Mouse (Mus musculus): Measurements from ENCODE around the gene Raver1. TPM values are rescaled to one million over a fixed set of nuclear protein-coding genes. Genes with fewer than 3 reads are reported as not detected.

Raver1 gene
- total RNA-seq, 2 experiments from 2014 or later: 19.6 to 59.8 TPM

DNA sequence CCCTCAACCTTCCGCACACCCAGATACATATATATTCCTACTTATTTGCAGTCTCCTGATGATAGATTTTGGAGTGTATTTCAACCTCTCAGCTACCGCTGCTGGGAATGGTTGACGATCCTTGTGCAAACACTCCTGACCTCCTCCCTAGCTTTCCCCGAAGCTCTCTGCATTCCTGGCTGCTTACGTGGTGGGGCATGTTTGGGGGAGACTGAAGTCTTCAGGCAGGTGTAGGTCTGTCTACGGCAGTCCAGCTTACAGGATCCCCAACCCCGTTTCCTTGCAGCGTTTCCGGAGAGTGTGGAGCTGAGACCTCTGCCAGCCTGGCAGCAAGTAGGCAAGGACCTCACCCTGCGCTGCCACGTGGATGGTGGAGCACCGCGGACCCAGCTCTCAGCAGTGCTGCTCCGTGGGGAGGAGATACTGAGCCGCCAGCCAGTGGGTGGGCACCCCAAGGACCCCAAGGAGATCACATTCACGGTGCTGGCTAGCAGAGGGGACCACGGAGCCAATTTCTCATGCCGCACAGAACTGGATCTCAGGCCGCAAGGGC is 66.5 kb downstream of the Raver1 start:
- no peak for ATAC-seq (replicated peaks; ENCODE audit: poor library complexity, severe bottlenecking)

Other genes starting within 250 kb of the Raver1 start
- gene A230050P20Rik, start 223.4 kb downstream of the Raver1 start, total RNA-seq (2014; fragmentation: Nextera tagmentation): 13.8 and 44.1 TPM in 2 replicates
- gene A230050P20Rik, start 223.4 kb downstream of the Raver1 start, total RNA-seq (2017): 14.4 and 16.1 TPM in 2 replicates
- 1.5 and 2.5 TPM in 2 replicates for gene Angptl6, start 212.3 kb downstream of the Raver1 start, total RNA-seq (2014; fragmentation: Nextera tagmentation)
- gene Angptl6, start 212.3 kb downstream of the Raver1 start, total RNA-seq (2017): 0.52 and 1.4 TPM in 2 replicates
- 88.0 and 115 TPM in 2 replicates for gene Ppan, start 203.8 kb downstream of the Raver1 start, total RNA-seq (2014; fragmentation: Nextera tagmentation)
- gene Ppan, start 203.8 kb downstream of the Raver1 start, total RNA-seq (2017): 172 and 173 TPM in 2 replicates
- gene Eif3g, start 193.4 kb downstream of the Raver1 start, total RNA-seq (2014; fragmentation: Nextera tagmentation): 224 and 262 TPM in 2 replicates
- 187 and 207 TPM in 2 replicates for gene Eif3g, start 193.4 kb downstream of the Raver1 start, total RNA-seq (2017)
- 172 and 204 TPM in 2 replicates for gene Dnmt1, start 132.1 kb downstream of the Raver1 start, total RNA-seq (2014; fragmentation: Nextera tagmentation)
- gene Dnmt1, start 132.1 kb downstream of the Raver1 start, total RNA-seq (2017): 244 and 247 TPM in 2 replicates
- gene S1pr2, start 115.2 kb downstream of the Raver1 start, total RNA-seq (2014; fragmentation: Nextera tagmentation): 3.7 and 11.0 TPM in 2 replicates
- 3.2 and 3.4 TPM in 2 replicates for gene S1pr2, start 115.2 kb downstream of the Raver1 start, total RNA-seq (2017)
- gene Mrpl4, start 89.3 kb downstream of the Raver1 start, total RNA-seq (2014; fragmentation: Nextera tagmentation): 44.8 and 73.4 TPM in 2 replicates
- 44.5 and 46.0 TPM in 2 replicates for gene Mrpl4, start 89.3 kb downstream of the Raver1 start, total RNA-seq (2017)
- gene Icam1, start 76.0 kb downstream of the Raver1 start, total RNA-seq (2014; fragmentation: Nextera tagmentation): 11.6 and 14.7 TPM in 2 replicates
- gene Icam1, start 76.0 kb downstream of the Raver1 start, total RNA-seq (2017): 5.9 and 8.0 TPM in 2 replicates
- 2.1 and 2.3 TPM in 2 replicates for gene Icam4, start 62.6 kb downstream of the Raver1 start, total RNA-seq (2014; fragmentation: Nextera tagmentation)
- gene Icam4, start 62.6 kb downstream of the Raver1 start, total RNA-seq (2017): 0.31 and 1.2 TPM in 2 replicates
- 0.36 TPM in 1 of 2 replicates, not detected in the other for gene Icam5, start 59.9 kb downstream of the Raver1 start, total RNA-seq (2014; fragmentation: Nextera tagmentation)
- gene Icam5, start 59.9 kb downstream of the Raver1 start, total RNA-seq (2017): 0.04 TPM in 1 of 2 replicates, not detected in the other
- 6.2 TPM in 1 of 2 replicates, not detected in the other for gene Zglp1, start 24.9 kb downstream of the Raver1 start, total RNA-seq (2014; fragmentation: Nextera tagmentation)
- gene Zglp1, start 24.9 kb downstream of the Raver1 start, total RNA-seq (2017): not detected in 2 replicates
- not detected in 2 replicates for gene Gm49373, start 18.9 kb downstream of the Raver1 start, total RNA-seq (2014; fragmentation: Nextera tagmentation)
- 0.60 TPM in 1 of 2 replicates, not detected in the other for gene Gm49373, start 18.9 kb downstream of the Raver1 start, total RNA-seq (2017)
- gene Fdx1l, start 18.4 kb downstream of the Raver1 start, total RNA-seq (2014; fragmentation: Nextera tagmentation): 23.5 and 39.7 TPM in 2 replicates
- gene Fdx1l, start 18.4 kb downstream of the Raver1 start, total RNA-seq (2017): 56.5 and 59.4 TPM in 2 replicates
- 61.0 and 67.3 TPM in 2 replicates for gene Gm38431, start within 50 bp of the Raver1 start, total RNA-seq (2014; fragmentation: Nextera tagmentation)
- 5.5 and 7.5 TPM in 2 replicates for gene Gm38431, start within 50 bp of the Raver1 start, total RNA-seq (2017)
- 27.1 and 28.6 TPM in 2 replicates for gene Tyk2, start 39.2 kb upstream of the Raver1 start, total RNA-seq (2014; fragmentation: Nextera tagmentation)
- gene Tyk2, start 39.2 kb upstream of the Raver1 start, total RNA-seq (2017): 19.0 and 19.8 TPM in 2 replicates
- gene Cdc37, start 58.0 kb upstream of the Raver1 start, total RNA-seq (2014; fragmentation: Nextera tagmentation): 120 and 157 TPM in 2 replicates
- gene Cdc37, start 58.0 kb upstream of the Raver1 start, total RNA-seq (2017): 285 and 306 TPM in 2 replicates
- 19.9 and 25.7 TPM in 2 replicates for gene Pde4a, start 73.7 kb upstream of the Raver1 start, total RNA-seq (2014; fragmentation: Nextera tagmentation)
- 3.8 and 4.1 TPM in 2 replicates for gene Pde4a, start 73.7 kb upstream of the Raver1 start, total RNA-seq (2017)
- 28.8 TPM in 2 replicates for gene Keap1, start 147.4 kb upstream of the Raver1 start, total RNA-seq (2014; fragmentation: Nextera tagmentation)
- gene Keap1, start 147.4 kb upstream of the Raver1 start, total RNA-seq (2017): 31.9 and 33.5 TPM in 2 replicates
- not detected in 2 replicates for gene S1pr5, start 156.4 kb upstream of the Raver1 start, total RNA-seq (2014; fragmentation: Nextera tagmentation)
- 0.21 and 0.56 TPM in 2 replicates for gene S1pr5, start 156.4 kb upstream of the Raver1 start, total RNA-seq (2017)
- gene Atg4d, start 173.3 kb upstream of the Raver1 start, total RNA-seq (2014; fragmentation: Nextera tagmentation): 6.4 and 8.9 TPM in 2 replicates
- gene Atg4d, start 173.3 kb upstream of the Raver1 start, total RNA-seq (2017): 5.5 and 5.9 TPM in 2 replicates
- gene Kri1, start 196.0 kb upstream of the Raver1 start, total RNA-seq (2014; fragmentation: Nextera tagmentation): 50.9 and 56.3 TPM in 2 replicates
- 59.5 and 86.0 TPM in 2 replicates for gene Kri1, start 196.0 kb upstream of the Raver1 start, total RNA-seq (2017)
- 11.0 and 12.9 TPM in 2 replicates for gene Cdkn2d, start 199.4 kb upstream of the Raver1 start, total RNA-seq (2014; fragmentation: Nextera tagmentation)
- 15.4 and 16.7 TPM in 2 replicates for gene Cdkn2d, start 199.4 kb upstream of the Raver1 start, total RNA-seq (2017)
- 2.5 and 5.4 TPM in 2 replicates for gene Ap1m2, start 220.3 kb upstream of the Raver1 start, total RNA-seq (2014; fragmentation: Nextera tagmentation)
- gene Ap1m2, start 220.3 kb upstream of the Raver1 start, total RNA-seq (2017): 0.10 and 0.43 TPM in 2 replicates
- gene Slc44a2, start 228.7 kb upstream of the Raver1 start, total RNA-seq (2014; fragmentation: Nextera tagmentation): 117 and 134 TPM in 2 replicates
- 83.5 and 89.1 TPM in 2 replicates for gene Slc44a2, start 228.7 kb upstream of the Raver1 start, total RNA-seq (2017)

Data from granulocyte monocyte progenitor cell, adult 5-6 weeks (primary cell).